Mouse (Mus musculus) CH12F3 (cell line): ENCODE results near the gene Lrrfip1.

Experiments used
- in situ Hi-C: fragments of 300-500 bp; cut with MboI; formaldehyde crosslinking; loops from 2 replicates; pipeline ENCODE4 v1.14.3; 2020; ENCODE audit warnings: low sequenced_read_pairs

The Lrrfip1 gene

DNA sequence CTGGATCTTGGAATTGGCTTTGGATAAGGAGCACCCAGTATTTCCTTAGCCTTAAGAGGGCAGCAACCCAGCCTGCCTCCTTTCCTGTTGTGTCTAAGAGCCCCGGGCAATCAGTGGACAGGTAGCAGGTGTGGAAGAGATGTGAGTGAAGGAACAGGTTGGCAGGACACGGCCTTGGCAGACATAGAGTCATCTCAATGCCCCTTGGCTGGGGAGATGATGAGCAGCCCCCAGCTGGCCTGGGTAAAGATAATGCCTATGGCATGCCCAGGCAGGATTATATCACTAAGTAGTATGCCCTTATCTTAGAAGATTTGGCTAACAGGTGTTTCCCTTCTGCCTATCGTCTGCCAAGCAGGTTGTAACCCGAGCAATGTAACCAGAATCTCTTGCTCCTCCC is 1.4 kb upstream of the Lrrfip1 start:
- in situ Hi-C loops: no loop called here

DNA sequence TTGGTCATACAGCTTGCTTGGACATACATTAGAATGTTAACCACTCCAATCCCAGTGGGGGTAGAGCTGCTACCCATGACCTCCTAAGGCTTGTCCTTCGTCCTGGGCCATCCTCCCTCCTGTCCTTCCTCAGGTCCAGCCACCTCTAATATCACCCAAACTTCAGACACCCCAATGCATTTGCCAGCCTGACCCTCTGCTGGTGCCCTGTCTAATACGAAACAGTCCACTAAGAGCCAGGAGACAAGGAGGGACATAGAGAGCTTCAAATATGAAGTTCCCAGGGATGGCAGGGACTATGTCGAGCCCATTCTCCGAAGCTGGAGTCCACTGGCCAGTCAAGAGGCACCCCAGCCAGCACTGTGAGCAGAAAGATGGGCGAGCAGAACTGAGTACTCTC is 896 bp upstream of the Lrrfip1 start:
- in situ Hi-C loops: no loop called here

DNA sequence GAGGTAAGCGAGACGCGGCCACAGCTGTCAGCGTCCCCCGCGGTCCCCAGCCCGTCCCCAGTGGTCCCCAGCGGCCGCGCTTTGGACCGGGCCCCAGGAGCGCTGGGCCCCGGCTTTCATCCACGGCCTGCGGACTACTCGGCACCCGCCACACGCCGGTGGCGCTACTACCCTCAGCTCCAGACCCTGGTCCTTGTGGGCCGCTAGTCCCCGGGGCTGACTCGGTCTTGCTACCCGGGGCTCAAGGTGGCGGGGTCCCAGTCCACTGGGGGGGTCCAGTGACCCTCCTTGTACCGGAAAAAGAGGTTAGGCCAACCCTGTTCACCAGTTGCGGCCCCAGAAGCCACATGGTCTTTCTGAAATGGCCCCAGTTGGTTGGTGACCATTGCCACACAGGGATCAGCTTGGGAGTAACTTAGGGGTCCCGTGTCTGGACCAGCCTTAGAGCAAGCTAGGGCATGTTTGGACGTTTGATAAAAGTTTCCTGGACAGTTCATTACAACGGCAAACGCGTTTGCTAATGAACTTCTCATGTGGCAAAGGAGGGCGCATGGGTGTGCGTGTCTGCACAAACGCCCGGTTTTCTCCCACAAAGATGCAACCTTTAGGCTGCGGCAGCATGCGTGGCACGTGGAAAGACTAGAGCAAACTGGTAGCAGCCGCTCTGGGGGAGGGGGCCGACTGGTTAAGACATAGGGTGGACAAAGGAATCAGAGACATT is 514 bp downstream of the Lrrfip1 start:
- in situ Hi-C loops: no loop called here

DNA sequence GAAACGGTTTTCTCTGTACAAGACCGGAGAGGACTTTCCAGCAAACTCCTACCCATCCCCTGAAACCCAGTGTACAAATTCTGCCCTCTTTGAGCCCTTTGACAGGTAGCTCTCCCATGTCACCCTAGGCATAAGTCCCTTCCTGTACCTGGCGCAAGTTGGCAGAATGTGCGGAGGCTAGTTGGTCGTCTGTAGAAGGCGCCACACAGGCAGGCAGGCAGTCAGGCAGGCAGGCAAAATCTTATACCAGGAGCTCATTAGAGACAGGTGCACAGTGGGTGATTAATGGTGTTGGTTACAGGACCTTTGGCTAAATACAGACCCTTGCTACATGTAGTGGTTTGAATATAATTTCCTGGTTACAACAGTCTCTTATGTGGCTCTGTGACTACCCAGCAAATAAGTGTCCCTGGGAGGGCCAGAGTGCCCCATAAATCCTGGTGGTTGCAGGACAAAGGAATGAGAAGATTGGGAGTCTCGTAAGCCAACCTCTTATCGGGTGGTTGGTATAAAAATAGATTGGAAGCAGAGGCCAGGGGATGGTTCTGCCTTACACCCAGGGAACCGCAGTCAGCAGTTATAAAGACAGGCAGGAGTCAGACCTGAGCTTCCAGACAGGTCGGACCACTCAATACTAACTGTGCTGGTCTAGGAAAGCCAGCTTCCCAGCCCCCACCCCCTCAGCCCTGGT is 1.5 kb downstream of the Lrrfip1 start:
- in situ Hi-C loops: no loop called here

DNA sequence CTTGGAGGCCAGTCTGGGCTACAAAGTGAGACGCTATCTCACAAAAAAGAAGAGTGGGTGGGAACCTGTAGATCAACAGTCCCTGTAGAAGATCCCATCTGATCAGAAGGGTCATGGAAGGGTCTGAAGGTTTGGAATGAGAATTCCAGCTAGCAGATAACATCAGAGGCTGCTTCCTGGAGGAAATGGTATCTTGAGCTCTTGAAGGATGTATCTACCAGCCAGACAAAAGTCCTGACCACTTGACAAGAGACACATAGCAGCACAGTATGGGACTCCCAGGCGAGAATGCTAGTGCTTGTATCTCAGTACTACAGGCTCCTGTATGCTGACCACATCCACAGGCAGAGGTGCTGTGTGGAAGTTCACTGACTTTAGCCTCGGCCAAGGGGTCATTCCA is 2.6 kb downstream of the Lrrfip1 start:
- in situ Hi-C loops: no loop called here

DNA sequence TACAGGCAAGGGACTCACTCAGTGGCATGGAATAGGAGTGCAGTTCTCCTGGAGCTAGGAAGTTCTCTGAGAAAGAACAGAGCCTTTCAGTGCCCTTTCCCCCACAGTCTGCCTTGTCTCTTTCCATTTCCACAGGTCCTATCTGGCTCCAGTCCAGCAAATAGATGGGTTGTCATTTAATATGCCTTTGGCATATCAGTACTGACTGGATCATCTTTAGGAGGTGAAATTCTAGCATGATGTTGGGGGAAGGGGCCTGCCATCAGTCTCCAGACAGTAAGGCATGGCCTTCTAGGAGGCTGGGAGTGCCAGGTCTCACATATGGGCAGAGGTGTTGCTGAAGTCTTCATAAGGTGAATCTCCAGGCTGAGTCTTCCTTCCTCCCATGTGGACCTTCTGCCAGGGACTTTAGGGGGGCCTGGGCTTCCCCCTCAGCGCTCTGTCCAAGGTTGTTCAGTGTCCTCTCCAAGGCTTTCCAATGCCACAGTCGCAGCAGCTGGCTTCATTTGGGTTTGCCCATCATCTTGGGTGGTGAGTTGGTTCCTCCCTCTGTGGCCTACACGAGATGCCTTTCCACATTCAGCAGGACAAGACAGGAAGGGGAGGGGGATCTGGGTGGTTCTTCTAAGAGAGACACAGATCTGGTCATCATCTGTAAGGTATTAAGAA is 3.5 kb downstream of the Lrrfip1 start:
- in situ Hi-C loops: no loop called here

DNA sequence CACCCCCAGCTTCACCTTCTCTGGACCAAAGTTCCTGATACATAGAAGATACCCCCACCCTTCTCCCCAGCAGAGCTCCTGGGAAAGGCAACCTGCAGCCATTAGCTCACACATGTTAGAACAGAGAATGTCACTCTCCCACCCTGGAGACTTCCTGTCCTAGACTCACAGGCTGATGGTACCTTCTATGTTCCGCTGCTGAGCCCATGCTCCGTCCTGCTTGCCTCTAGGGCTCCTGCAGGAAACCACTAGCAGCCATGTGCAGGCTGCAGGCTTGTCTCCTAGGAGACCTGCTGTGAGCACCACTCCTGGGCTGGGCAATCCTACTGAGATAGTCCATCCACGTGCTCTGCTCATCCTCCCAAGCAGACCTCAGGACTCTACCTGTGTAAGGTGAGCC is 4.1 kb downstream of the Lrrfip1 start:
- in situ Hi-C loops: no loop called here

DNA sequence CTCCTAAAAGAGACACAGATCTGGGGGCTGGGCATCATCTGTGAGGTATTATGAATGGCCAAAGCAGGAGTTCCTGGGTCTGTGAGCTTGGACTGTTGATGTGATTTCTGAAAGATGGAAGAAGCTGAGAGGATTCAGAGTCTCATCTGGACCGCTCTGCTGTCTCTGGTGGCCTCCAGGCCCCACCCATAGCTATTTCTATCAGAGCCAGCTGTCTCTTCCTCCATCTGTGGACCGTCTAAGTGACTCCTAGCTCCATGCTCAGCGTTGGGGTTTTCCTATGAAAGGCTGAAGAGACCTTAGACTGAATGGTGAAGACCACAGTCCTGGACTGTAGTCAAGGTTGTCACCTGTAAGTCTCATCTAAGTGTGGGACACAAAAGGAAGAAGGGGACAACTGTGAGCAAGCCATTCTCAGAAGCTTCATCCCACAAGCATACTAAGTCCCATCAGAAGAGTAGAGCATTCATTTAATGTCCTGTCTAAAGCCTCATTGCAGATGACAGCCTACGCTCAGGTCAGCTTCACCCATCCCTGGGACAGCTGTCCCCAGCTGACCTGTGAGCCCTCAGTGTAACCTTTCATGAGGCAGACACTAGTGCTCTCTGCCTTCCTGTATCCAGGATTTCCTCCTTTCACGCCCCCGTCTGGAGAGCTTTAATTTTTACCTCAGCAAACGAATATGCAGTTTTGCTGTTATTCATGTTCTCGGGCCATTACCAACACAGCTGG is 5.2 kb downstream of the Lrrfip1 start:
- in situ Hi-C loops: no loop called here

DNA sequence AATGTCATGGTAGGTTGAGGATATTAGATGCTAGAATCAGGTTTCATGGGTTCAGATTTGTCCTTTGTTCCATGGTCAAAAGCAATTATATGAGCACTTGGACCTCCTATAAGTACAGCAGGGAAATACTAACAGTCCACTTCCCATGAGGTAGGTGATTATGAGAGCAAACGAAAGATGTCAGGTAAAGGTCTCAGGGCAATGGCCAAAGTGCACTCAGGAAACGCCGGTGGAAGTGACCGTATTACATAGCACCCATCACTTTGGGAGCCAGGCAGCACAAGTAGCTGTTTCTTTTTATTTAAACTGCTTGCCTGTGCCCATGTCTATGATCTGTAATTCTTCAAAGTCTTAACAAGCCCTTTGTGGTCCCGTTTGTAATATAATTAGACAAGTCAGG is 7.5 kb downstream of the Lrrfip1 start:
- in situ Hi-C loops: no loop called here

DNA sequence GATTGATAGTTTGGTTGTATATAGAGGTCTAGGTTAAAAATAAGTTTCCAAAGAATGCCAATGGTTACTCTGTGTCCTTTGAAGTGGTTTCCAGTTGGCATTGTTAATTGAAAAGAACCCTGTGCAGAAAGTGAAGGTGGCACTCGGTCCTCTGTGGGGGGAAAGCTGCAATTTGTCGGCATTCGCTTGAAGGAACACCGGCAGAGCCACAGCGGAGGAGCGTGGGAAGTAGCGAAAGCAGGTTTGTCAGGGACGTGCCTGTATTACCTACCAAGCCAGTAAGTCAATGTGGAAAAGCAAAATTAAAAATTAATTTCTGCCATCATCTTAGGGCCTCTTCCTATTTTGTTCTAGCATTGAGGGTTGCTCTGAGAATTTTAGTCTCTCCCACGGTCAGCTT is 8.2 kb downstream of the Lrrfip1 start:
- in situ Hi-C loops: no loop called here

DNA sequence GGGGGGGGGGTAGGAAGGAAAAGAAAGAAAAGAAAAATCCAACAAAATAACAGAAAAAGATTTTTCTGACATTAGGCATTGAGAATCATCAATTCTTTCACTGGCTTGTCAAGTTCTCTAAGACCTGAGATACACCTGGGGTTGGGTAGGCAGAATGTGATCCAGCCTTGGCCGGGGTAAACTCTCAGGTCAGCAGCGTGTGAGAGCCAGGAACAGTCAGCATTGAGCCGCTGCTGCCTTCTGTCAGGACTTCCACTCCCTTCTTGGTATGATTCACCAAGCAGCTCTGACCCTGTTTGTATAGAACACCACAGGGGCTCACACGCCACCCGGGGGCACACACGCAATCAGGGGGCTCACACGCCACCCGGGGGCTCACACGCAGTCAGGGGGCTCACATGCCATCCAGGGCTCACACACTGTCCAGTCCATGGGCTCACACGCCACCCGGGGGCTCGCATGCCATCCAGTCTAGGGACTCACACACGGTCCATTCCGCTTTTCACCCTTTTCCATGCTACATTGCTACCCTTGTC is 9.7 kb downstream of the Lrrfip1 start:
- in situ Hi-C loops: no loop called here

DNA sequence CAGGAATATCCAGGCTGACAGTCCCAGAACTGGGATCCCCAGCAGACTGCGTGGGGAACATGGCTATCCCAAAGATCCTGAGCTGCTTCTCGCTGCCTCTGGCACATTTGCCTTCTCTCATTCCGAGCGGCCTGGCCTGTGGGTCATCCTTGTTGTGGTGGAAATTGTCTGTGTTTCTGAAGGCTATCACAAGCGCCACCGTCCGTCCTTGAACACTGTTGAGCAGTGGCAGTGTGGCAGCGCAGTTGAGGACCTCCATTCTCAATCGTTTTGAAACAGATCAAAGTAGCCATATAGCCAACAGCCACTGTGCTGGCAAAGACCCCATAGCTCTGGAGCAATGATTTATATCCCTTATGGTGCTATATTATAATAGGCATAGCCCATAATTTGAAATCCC is 10.2 kb downstream of the Lrrfip1 start:
- in situ Hi-C loops: no loop called here

DNA sequence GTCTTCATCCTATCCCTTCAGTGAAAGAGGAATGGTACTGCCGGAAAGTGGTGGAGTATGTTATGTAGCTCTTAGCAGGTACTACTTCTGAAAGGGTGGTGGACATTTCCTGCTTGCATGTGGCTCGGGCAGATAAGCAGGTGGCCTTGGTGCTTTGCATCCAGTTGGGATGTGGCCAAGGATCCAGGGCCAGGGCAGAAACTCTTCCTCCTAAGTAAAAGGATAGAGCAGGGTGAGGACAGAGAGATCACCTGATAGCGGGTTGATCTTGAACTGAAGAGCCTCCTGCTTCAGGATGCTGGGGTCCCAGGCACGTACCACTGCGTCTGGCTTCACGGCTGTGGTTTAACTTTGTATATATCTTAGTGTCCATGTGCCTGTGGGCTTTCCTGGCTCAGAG is 10.7 kb downstream of the Lrrfip1 start:
- in situ Hi-C loops: no loop called here

DNA sequence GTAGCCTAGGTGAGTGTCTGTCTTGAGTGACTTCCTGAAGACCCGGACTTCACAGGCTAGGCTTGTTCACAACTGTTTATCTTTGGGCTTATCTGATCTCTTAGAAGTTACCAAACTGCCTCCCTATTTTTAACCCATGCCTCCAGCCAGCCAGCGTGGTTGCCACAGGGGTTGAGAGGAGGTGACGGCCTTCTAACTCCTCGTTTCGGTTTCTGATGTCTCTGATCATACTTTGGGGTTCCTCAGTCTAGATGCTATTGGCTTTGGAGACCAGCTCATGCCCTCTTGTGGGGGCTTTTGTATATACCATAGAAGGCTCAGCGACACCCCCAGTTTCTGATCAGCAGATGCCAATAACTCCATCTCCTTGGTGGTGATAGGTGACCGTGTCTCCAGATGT is 11.7 kb downstream of the Lrrfip1 start:
- in situ Hi-C loops: no loop called here

DNA sequence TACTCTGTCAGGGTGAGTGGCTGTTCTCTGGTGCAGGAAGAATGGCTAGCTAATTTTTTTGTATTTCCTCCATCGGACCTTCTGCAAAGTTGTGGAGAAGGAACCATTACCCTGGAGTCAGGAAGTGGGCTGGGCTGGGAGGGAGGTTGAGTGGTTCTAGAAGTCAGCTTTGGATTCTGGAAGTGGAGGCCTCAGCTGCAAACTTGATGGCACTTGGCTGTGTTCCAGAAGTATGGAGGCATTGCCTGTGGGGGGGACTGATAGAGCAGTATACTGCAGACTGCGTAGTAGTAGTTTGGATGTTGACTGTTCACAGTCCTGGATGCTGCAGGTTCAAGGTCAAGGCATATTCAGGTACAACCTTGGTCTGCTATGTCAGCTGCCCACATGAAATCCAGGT is 12.2 kb downstream of the Lrrfip1 start:
- in situ Hi-C loops: no loop called here

DNA sequence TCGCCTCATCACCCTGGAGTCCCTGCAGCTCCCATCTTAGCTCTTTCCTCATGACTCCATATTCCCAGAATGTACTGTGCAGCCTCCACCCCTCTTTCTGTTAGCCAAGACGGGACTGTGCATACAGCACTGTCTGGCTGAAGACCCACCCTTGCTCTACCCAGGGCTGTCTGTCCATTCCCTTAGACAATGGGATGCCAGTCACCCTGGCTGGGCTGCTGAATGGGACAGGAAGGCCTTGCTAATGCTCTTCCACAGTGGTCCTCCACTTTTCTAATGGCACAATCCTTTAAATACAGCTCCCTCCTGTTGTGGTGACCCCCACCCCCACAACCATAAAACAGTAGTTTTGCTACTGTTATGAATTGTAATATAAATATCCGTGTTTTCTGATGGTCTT is 12.8 kb downstream of the Lrrfip1 start:
- in situ Hi-C loops: no loop called here

DNA sequence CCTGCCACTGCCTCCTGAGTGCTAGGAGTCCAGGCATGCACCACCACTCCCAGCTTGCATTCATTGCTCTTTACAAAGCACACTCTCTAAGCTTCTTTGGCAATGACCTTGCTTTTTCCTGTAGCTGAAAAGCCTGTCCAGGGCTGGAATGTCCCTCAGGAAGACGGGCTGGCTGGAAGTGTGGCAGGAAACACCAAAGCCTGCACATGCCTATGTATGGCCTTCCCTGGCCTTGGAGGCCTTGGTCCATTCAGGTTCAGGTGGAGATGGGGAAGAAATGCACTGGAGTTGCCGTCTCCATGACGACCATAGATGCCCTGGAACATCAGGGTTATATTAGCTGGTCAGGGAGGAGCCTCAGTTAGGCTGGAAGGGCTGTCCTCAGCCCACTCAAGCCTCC is 15.3 kb downstream of the Lrrfip1 start:
- in situ Hi-C loops: no loop called here

DNA sequence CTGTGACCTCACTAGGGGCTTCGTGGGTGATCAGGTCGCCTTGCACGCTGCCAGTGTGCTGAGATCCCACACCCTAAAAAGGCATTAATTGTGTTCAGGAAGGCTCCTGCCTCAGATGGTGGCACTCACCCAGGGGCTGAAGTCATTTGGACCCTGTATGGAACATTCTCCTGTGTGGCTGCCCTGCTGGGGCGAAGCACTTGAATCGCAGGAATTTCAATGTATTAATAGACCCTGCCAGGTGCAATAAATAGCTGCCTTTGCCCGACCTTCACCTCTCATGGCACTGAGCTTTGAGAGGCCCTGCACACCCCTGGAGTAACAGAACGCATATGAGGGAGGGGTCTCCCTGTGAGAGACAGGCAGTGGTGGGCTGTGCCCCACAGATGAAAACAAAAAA is 17.0 kb downstream of the Lrrfip1 start:
- in situ Hi-C loops: no loop called here

DNA sequence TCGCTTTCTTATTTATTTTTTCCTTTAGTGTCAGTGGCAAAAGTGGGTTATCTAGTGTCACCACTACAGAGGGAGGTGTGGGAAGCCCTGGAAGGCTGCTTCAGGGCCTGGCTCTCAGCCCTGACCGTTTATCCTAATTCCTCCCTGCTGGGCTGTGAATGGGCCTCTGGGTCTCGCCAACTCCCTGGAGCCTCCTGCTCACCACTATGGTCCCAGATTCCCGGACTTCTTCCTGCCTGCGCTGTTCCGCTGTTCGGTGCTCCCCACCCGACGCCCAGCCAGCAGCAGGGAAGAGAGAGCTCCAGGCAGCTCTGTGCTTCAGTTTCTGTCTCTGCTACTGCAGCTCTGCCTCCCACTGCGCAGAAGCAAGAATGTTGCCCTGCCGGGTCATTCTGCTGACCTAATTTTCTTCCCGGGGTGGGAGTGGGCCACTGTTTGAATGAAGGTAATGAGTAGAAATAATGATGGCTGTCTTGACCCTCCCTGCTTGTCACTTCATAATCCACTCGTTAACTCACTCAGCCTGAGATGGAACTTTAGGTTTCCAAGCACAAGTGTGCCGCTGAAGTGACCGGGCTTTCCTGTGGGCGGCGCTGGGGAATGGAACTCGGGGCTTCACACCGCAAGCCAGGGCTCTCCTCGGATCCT is 18.7 kb downstream of the Lrrfip1 start:
- in situ Hi-C loops: no loop called here

DNA sequence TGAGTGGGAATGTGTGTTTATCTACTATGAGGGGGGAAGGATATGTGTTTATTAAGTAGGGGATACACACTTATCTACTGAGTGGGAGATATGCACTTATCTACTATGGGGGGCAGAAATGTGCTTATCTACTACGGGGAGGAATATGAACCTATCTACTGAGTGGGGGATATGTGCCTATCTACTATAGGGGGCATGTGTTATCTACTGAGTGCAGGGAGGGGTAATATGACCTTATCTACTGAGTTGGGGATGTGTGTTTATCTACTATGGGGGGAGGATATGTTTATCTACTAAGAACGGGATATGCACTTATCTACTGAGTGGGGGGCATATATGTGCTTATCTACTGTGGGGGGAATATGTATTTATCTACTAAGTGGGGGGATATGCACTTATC is 20.8 kb downstream of the Lrrfip1 start:
- in situ Hi-C loops: no loop called here

DNA sequence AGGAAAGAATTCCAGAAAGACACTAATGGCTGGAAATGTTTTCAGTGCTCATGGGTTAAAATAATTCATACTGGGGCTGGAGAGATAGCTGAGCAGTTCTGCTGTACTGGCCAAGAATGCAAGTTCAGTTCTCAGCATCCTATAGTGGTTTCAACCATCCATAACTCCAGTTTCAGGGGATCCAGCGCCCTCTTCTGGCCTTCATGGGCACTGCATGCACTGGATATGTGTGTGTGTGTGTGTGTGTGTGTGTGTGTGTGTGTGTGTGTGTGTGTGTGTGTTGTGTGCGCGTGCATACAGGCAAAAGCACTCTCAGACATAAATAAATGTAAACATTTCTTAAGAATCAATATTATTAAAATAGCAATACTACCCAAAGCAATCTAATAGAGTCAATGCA is 22.8 kb downstream of the Lrrfip1 start:
- in situ Hi-C loops: no loop called here
